Mouse (Mus musculus) midbrain, postnatal 0 days (tissue): ENCODE results near the gene Myoz1. TPM values are rescaled to one million over a fixed set of nuclear protein-coding genes. Genes with fewer than 3 reads are reported as not detected.

ENCODE experiments used
- ATAC-seq: fragments of 200-750 bp; cut with Nextera tagmentation; 2 replicates; pipeline ENCODE4 v1.8.0; 2017; ENCODE audit warnings: moderate number of reproducible peaks, mild to moderate bottlenecking, moderate TSS enrichment, moderate library complexity; ENCODE audit not compliant: low FRiP score
- DNase-seq: peaks from one replicate; pipeline ENCODE4 v3.0.0-alpha.2; 2015; ENCODE audit warnings: low spot score
- H3K27ac ChIP-seq: fragments of 300-500 bp; sonication (generic); 2 replicates; pipeline ENCODE4 v1.5.1; 2014; ENCODE audit warnings: low read depth, mild to moderate bottlenecking, low read length, mixed read lengths
- H3K27me3 ChIP-seq: fragments of 300-500 bp; sonication (generic); 2 replicates; pipeline ENCODE4 v1.6.1; 2014; ENCODE audit warnings: low read length, control low read depth, mixed read lengths; ENCODE audit not compliant: insufficient read depth
- H3K36me3 ChIP-seq: fragments of 300-500 bp; sonication (generic); 2 replicates; pipeline ENCODE4 v1.6.1; 2014; ENCODE audit warnings: low read length, control low read depth, mixed read lengths; ENCODE audit not compliant: insufficient read depth
- H3K4me1 ChIP-seq: fragments of 300-500 bp; sonication (generic); 2 replicates; pipeline ENCODE4 v1.6.1; 2014; ENCODE audit warnings: mild to moderate bottlenecking, control low read depth, antibody characterized with exemption, low read length, mixed read lengths; ENCODE audit not compliant: insufficient read depth
- H3K4me2 ChIP-seq: fragments of 300-500 bp; sonication (generic); 2 replicates; pipeline ENCODE4 v1.6.1; 2014; ENCODE audit warnings: low read depth, mild to moderate bottlenecking, low read length, mixed read lengths; ENCODE audit not compliant: poor library complexity, severe bottlenecking
- H3K4me3 ChIP-seq: fragments of 300-500 bp; sonication (generic); 2 replicates; pipeline ENCODE4 v1.5.1; 2014; ENCODE audit warnings: low read depth, mild to moderate bottlenecking, low read length, moderate library complexity
- H3K9ac ChIP-seq: fragments of 300-500 bp; sonication (generic); replicated peaks from 2 replicates; pipeline ENCODE4 v1.6.1; 2014; ENCODE audit warnings: mild to moderate bottlenecking, low read length, moderate library complexity, mixed read lengths; ENCODE audit not compliant: poor library complexity, severe bottlenecking
- H3K9me3 ChIP-seq: fragments of 300-500 bp; sonication (generic); 2 replicates; pipeline ENCODE4 v1.6.1; 2016; ENCODE audit warnings: low read length, control low read depth
- CTCF ChIP-seq: IDR thresholded peaks from 2 replicates; pipeline ENCODE4 v1.5.1; 2016; ENCODE audit warnings: antibody characterized with exemption, mild to moderate bottlenecking
- WGBS: fragments of 180-500 bp; shearing (Covaris S2); extraction: QIAGEN DNeasy Blood & Tissue Kit; methylation state at CpG from one replicate; pipeline ENCODE4 v1.1.7; 2014; 5-methylcytosine and 5-hydroxymethylcytosine counted together
- polyA plus RNA-seq: library from polyadenylated mRNA; unstranded; fragments of >200 nt; fragmentation: Nextera tagmentation; extraction: Ambion mirVana; gene quantifications from 2 replicates; pipeline ENCODE4 v1.2.1, GENCODE M21; 2015
- total RNA-seq: library from RNA; depleted of rRNA; stranded (reverse); fragments of >200 nt; gene quantifications from 2 replicates; pipeline ENCODE4 v1.2.3, GENCODE M21; 2014

Gene Myoz1
- total and polyA plus RNA-seq, 2 experiments from 2014 or later = 0.56 TPM; not detected in 1

DNA sequence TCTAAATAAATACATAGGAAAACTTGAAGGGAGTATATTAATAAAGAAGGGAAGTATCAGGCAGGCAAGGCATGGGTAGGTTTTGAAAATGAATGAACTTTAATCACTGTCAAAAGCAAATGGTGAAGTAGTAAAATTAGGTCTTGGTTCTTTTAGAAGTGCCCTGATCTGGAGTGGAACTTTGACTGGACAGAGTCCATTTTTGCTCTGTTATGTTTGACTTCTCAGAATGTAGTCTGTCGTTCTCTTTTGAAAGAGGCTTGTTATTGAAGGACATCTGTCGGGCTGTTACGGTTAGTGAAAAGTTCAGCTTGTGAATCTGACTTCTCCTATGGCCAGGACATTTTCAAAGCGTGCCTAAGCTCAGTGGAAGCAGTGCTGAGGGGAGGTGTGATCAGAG is 21.6 kb upstream of the Myoz1 start:
- no peaks in the 10 kb centered on the region for H3K27me3 ChIP-seq
- 92% methylated on average over 4 of the region's 4 CpGs for WGBS
- H3K36me3 ChIP-seq = peaks cover 54% of the 10 kb centered on the region
- TF ChIP-seq CTCF = no peak
- H3K4me3 ChIP-seq = no peak overlapping the region
- DNase-seq (no peak), ATAC-seq (no peak)
- H3K9me3 ChIP-seq = no peaks in the 10 kb centered on the region
- H3K9ac ChIP-seq = no peak overlapping the region
- H3K27ac ChIP-seq = no peak overlapping the region
- H3K4me1 ChIP-seq = peaks cover 5% of the 10 kb centered on the region; the same call in 1 of the 2 replicates
- no peak overlapping the region for H3K4me2 ChIP-seq

DNA sequence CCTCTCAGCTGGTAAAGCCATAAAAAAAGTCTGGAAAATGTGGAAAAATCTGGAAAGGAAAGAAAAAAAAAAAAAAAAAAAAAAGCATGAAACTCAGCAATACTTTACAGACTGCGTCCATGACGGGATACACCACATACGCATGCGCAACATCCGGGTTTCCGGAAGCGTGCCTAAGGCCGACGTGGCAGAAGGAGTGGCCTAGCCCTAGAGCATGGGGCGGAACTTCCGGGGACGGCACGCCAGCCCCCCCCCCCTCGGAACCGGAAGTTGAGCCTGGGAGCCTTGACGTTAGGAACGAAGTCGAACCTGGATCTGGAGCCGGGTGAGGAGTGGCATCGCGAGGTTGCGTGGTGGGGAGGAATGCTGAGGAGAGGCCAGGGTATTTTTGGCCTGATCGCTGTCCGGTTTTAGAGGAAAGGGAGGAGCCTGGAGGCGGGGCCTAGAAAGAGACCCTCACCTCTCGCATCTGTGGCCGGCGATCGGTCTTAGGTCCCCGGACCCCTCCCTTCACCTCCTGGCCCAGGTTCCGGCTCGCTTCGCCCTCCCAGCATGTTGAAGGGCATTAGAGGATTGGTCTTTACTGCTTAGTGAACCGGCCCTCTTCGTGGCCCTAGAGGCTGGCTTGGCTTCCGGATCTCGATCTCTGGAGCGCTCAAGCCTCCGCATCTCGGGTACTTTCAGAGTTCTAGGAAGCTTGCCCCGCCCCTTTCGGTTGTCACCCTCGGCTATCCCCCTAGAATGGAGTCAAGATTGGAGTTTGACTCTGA is 17.9 kb upstream of the Myoz1 start, which contains the start of gene Sec24c:
Sec24c (plus strand) TSS at position 245 of the 770 bp plus-strand sequence.
- no peaks in the 10 kb centered on the region; the same call in 1 of the 2 replicates for H3K27me3 ChIP-seq
- H3K36me3 ChIP-seq = peaks cover 23% of the 10 kb centered on the region
- DNase-seq (peak; percentile 99), ATAC-seq (peak; percentile 97)
- WGBS = 2% methylated on average over 43 of the region's 43 CpGs
- peaks cover 5% of the 10 kb centered on the region; the same call in 1 of the 2 replicates for H3K4me1 ChIP-seq
- H3K4me3 ChIP-seq = peak within 1 kb of the TSS; percentile 62
- TF ChIP-seq CTCF = no peak
- peak within 1 kb of the TSS; percentile 74 for H3K9ac ChIP-seq
- H3K27ac ChIP-seq = peak within 1 kb of the TSS; percentile 81
- peak within 1 kb of the TSS; percentile 87 for H3K4me2 ChIP-seq
- no peaks in the 10 kb centered on the region for H3K9me3 ChIP-seq

GRCm38 (mm10) chr14:20673735-20674063 is 17.4 kb upstream of the Myoz1 start:
- ATAC-seq (peak; percentile 76), DNase-seq (no peak)
- peak overlapping the region; percentile 81; the same call in 1 of the 2 replicates for H3K27ac ChIP-seq
- 12% methylated on average over 13 of the region's 13 CpGs for WGBS
- peaks cover 19% of the 10 kb centered on the region for H3K36me3 ChIP-seq
- no peaks in the 10 kb centered on the region; the same call in none of the 2 replicates for H3K27me3 ChIP-seq
- no peaks in the 10 kb centered on the region for H3K9me3 ChIP-seq
- peak overlapping the region; percentile 20; the same call in 1 of the 2 replicates for H3K9ac ChIP-seq
- H3K4me1 ChIP-seq = peaks cover 5% of the 10 kb centered on the region; the same call in 1 of the 2 replicates
- peak overlapping the region; percentile 62 for H3K4me3 ChIP-seq
- TF ChIP-seq CTCF = no peak
- peak overlapping the region; percentile 55 for H3K4me2 ChIP-seq

- no peak overlapping the region for H3K4me2 ChIP-seq
- H3K4me3 ChIP-seq = no peak overlapping the region
- no peaks in the 10 kb centered on the region for H3K9me3 ChIP-seq
- DNase-seq = no peak
- H3K4me1 ChIP-seq = peaks cover 5% of the 10 kb centered on the region; the same call in 1 of the 2 replicates
- H3K36me3 ChIP-seq = peaks cover 12% of the 10 kb centered on the region
- 91% methylated on average over 2 of the region's 2 CpGs for WGBS
- TF ChIP-seq CTCF = peak; percentile 69
- no peak overlapping the region for H3K27ac ChIP-seq
- H3K27me3 ChIP-seq = peaks cover 5% of the 10 kb centered on the region
- H3K9ac ChIP-seq = no peak overlapping the region
- ATAC-seq = no peak
Measured at GRCm38 (mm10) chr14:20672990-20673389, 16.6 kb upstream of the Myoz1 start.

DNA sequence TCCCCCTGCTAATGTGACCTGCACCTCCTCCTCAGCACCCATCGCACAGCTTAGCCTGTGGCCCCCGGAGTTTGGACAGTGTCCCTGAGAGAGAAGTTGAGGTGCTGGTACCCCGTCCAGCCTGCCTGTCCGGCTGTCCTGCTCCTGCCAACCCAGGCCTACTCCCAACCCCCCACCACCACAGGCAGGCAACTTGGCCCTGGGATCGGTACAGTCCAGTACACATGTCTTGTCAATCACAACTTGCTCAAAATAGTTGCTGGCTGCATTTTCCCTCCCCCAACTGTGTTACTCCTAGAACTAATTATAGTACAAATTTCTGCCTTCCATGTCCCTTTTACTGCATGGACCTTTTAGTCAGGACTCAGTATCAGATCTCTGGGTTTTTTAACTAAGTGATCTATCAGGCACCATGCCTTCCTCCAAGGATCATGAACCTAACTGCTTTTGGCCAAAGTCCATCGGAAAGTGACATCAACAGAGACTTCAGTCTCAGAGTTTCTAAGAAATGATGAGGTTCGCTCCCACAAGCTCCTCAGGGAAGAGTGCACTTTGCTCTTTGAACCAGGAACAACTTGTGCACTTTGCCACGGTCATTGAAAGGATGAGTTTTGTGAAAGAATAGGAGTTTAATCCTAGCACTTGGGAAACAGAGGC is 11.9 kb upstream of the Myoz1 start, which contains the start of gene Synpo2l:
Synpo2l (minus strand) TSS at position 201 of the 657 bp plus-strand sequence.
- H3K4me3 ChIP-seq = no peak within 1 kb of the TSS
- no peaks in the 10 kb centered on the region for H3K4me1 ChIP-seq
- H3K27me3 ChIP-seq = peaks cover 6% of the 10 kb centered on the region
- no peak within 1 kb of the TSS for H3K4me2 ChIP-seq
- TF ChIP-seq CTCF = no peak
- H3K9ac ChIP-seq = no peak within 1 kb of the TSS
- H3K36me3 ChIP-seq = no peaks in the 10 kb centered on the region
- H3K9me3 ChIP-seq = no peaks in the 10 kb centered on the region
- DNase-seq (no peak), ATAC-seq (no peak)
- H3K27ac ChIP-seq = no peak within 1 kb of the TSS
- 84% methylated on average over 8 of the region's 8 CpGs for whole genome bisulfite sequencing

DNA sequence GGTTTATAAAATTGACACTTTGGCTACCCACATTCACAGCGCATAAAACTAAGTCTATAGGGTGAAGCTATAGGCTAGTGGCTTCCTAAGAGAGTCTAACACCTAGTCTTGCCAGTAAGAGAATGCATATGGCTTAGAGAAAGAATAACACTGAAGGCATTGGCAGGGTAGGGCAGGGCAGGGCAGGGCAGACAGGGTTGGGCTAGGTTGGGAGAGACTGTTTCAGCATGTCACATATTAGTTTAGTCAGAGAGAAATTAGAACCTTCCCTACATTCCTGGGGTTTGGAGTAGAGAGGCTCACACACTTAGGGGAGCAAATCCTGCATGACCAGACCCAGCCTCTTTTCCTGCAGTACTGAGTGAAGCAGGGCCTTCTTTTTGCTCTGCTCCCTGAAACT is 11.1 kb upstream of the Myoz1 start:
- TF ChIP-seq CTCF = no peak
- WGBS = 73% methylated on average over 1 of the region's 1 CpGs
- Histone ChIP-seq H3K9ac (no peak overlapping the region), H3K4me2 (no peak overlapping the region), H3K27me3 (peaks cover 6% of the 10 kb centered on the region), H3K36me3 (no peaks in the 10 kb centered on the region), H3K9me3 (no peaks in the 10 kb centered on the region), H3K4me1 (no peaks in the 10 kb centered on the region), H3K4me3 (no peak overlapping the region), H3K27ac (no peak overlapping the region)
- DNase-seq (no peak), ATAC-seq (no peak)
